Mouse (Mus musculus): ENCODE data around the gene Pak4. TPM values are rescaled to one million over a fixed set of nuclear protein-coding genes. Genes with fewer than 3 reads are reported as not detected.
"Not testable (repeated sequence)": the region's sequence is repeated elsewhere in the genome, so short reads cannot be mapped to it uniquely, and the experiment has no call there.

The Pak4 gene
- polyA plus RNA-seq, 1 experiment = 11.7 TPM

- TF ChIP-seq CTCF (IDR thresholded peaks at IDR 0.05; ENCODE audit: low read depth, low read length) = no peak
- TF ChIP-seq POLR2A (IDR thresholded peaks at IDR 0.05; ENCODE audit: borderline replicate concordance, low read depth, low read length) = no peak
- H3K27ac ChIP-seq (ENCODE audit: insufficient read depth, low read depth, low read length) = no peak overlapping the region
- no peak overlapping the region for H3K4me3 ChIP-seq (ENCODE audit: insufficient read depth, low read length)
- no peaks in the 10 kb centered on the region for H3K4me1 ChIP-seq (ENCODE audit: control insufficient read depth, insufficient read depth, low read length)
Measured at GRCm38 (mm10) chr7:28532005-28532404, 66.0 kb downstream of the Pak4 start.

GRCm38 (mm10) chr7:28527922-28528719 lies 69.9 kb downstream of the Pak4 start:
- Histone ChIP-seq H3K27ac (ENCODE audit: insufficient read depth, low read depth, low read length) (no peak overlapping the region), H3K4me1 (ENCODE audit: control insufficient read depth, insufficient read depth, low read length) (no peaks in the 10 kb centered on the region), H3K4me3 (ENCODE audit: insufficient read depth, low read length) (no peak overlapping the region)
- TF ChIP-seq CTCF (IDR thresholded peaks at IDR 0.05; ENCODE audit: low read depth, low read length) = peak; percentile 82
- no peak for TF ChIP-seq POLR2A (IDR thresholded peaks at IDR 0.05; ENCODE audit: borderline replicate concordance, low read depth, low read length)

GRCm38 (mm10) chr7:28522536-28522935 lies 75.4 kb downstream of the Pak4 start, which contains the start of gene Ifnl3:
Gene Ifnl3, plus strand, starts transcription at chr7:28522836.
- not testable (repeated sequence) for H3K4me3 ChIP-seq (ENCODE audit: insufficient read depth, low read length); H3K27ac ChIP-seq (ENCODE audit: insufficient read depth, low read depth, low read length); H3K4me1 ChIP-seq (ENCODE audit: control insufficient read depth, insufficient read depth, low read length)

- Histone ChIP-seq H3K27ac (ENCODE audit: insufficient read depth, low read depth, low read length) (no peak overlapping the region), H3K4me1 (ENCODE audit: control insufficient read depth, insufficient read depth, low read length) (no peaks in the 10 kb centered on the region), H3K4me3 (ENCODE audit: insufficient read depth, low read length) (no peak overlapping the region)
- TF ChIP-seq POLR2A (IDR thresholded peaks at IDR 0.05; ENCODE audit: borderline replicate concordance, low read depth, low read length) (no peak), CTCF (IDR thresholded peaks at IDR 0.05; ENCODE audit: low read depth, low read length) (no peak)
Measured at GRCm38 (mm10) chr7:28511441-28511840, 86.5 kb downstream of the Pak4 start.

GRCm38 (mm10) chr7:28510405-28510974 lies 87.5 kb downstream of the Pak4 start, which contains the start of gene Ifnl2:
Gene Ifnl2, minus strand, starts transcription at chr7:28510455.
- H3K4me1 ChIP-seq (ENCODE audit: control insufficient read depth, insufficient read depth, low read length); H3K27ac ChIP-seq (ENCODE audit: insufficient read depth, low read depth, low read length); H3K4me3 ChIP-seq (ENCODE audit: insufficient read depth, low read length): not testable (repeated sequence)

- H3K27ac ChIP-seq (ENCODE audit: insufficient read depth, low read depth, low read length); H3K4me1 ChIP-seq (ENCODE audit: control insufficient read depth, insufficient read depth, low read length); H3K4me3 ChIP-seq (ENCODE audit: insufficient read depth, low read length): not testable (repeated sequence)
Measured at GRCm38 (mm10) chr7:28509121-28509520, 88.9 kb downstream of the Pak4 start.

Other genes starting within 250 kb of the Pak4 start
- gene Rps16, start 247.5 kb downstream of the Pak4 start, polyA plus RNA-seq (2012; ENCODE audit: insufficient read depth, insufficient read length, missing spikeins) = 801 and 823 TPM in 2 replicates
- gene Plekhg2, start 225.6 kb downstream of the Pak4 start, polyA plus RNA-seq (2012; ENCODE audit: insufficient read depth, insufficient read length, missing spikeins) = 11.4 and 14.6 TPM in 2 replicates
- gene Zfp36, start 217.9 kb downstream of the Pak4 start, polyA plus RNA-seq (2012; ENCODE audit: insufficient read depth, insufficient read length, missing spikeins) = 110 and 119 TPM in 2 replicates
- 12.5 and 13.9 TPM in 2 replicates for gene Med29, start 205.5 kb downstream of the Pak4 start, polyA plus RNA-seq (2012; ENCODE audit: insufficient read depth, insufficient read length, missing spikeins)
- gene Paf1, start 205.2 kb downstream of the Pak4 start, polyA plus RNA-seq (2012; ENCODE audit: insufficient read depth, insufficient read length, missing spikeins) = 102 and 123 TPM in 2 replicates
- gene Gmfg, start 160.7 kb downstream of the Pak4 start, polyA plus RNA-seq (2012; ENCODE audit: insufficient read depth, insufficient read length, missing spikeins) = 349 and 416 TPM in 2 replicates
- gene Lrfn1, start 146.2 kb downstream of the Pak4 start, polyA plus RNA-seq (2012; ENCODE audit: insufficient read depth, insufficient read length, missing spikeins) = 3.2 and 3.6 TPM in 2 replicates
- gene Ifnl2, start 87.7 kb downstream of the Pak4 start, polyA plus RNA-seq (2012; ENCODE audit: insufficient read depth, insufficient read length, missing spikeins) = not detected in 2 replicates
- gene Ifnl3, start 75.3 kb downstream of the Pak4 start, polyA plus RNA-seq (2012; ENCODE audit: insufficient read depth, insufficient read length, missing spikeins) = not detected in 2 replicates
- not detected in 2 replicates for gene Sycn, start 57.3 kb downstream of the Pak4 start, polyA plus RNA-seq (2012; ENCODE audit: insufficient read depth, insufficient read length, missing spikeins)
- gene Nccrp1, start 50.9 kb downstream of the Pak4 start, polyA plus RNA-seq (2012; ENCODE audit: insufficient read depth, insufficient read length, missing spikeins) = not detected in 2 replicates
- gene Samd4b, start within 50 bp of the Pak4 start, polyA plus RNA-seq (2012; ENCODE audit: insufficient read depth, insufficient read length, missing spikeins) = 39.4 and 47.4 TPM in 2 replicates
- not detected in 2 replicates for gene Acp7, start 33.1 kb upstream of the Pak4 start, polyA plus RNA-seq (2012; ENCODE audit: insufficient read depth, insufficient read length, missing spikeins)
- gene Fbxo27, start 94.7 kb upstream of the Pak4 start, polyA plus RNA-seq (2012; ENCODE audit: insufficient read depth, insufficient read length, missing spikeins) = not detected in 2 replicates
- 0.47 and 0.92 TPM in 2 replicates for gene Fbxo17, start 118.6 kb upstream of the Pak4 start, polyA plus RNA-seq (2012; ENCODE audit: insufficient read depth, insufficient read length, missing spikeins)
- 39.5 and 50.6 TPM in 2 replicates for gene Mrps12, start 143.6 kb upstream of the Pak4 start, polyA plus RNA-seq (2012; ENCODE audit: insufficient read depth, insufficient read length, missing spikeins)
- gene Sars2, start 143.8 kb upstream of the Pak4 start, polyA plus RNA-seq (2012; ENCODE audit: insufficient read depth, insufficient read length, missing spikeins) = 7.2 and 8.2 TPM in 2 replicates
- gene Ccer2, start 158.0 kb upstream of the Pak4 start, polyA plus RNA-seq (2012; ENCODE audit: insufficient read depth, insufficient read length, missing spikeins) = not detected in 2 replicates
- gene Sirt2, start 168.6 kb upstream of the Pak4 start, polyA plus RNA-seq (2012; ENCODE audit: insufficient read depth, insufficient read length, missing spikeins) = 190 and 192 TPM in 2 replicates
- 32.1 and 33.4 TPM in 2 replicates for gene Nfkbib, start 169.3 kb upstream of the Pak4 start, polyA plus RNA-seq (2012; ENCODE audit: insufficient read depth, insufficient read length, missing spikeins)
- 33.3 and 36.4 TPM in 2 replicates for gene Rinl, start 190.8 kb upstream of the Pak4 start, polyA plus RNA-seq (2012; ENCODE audit: insufficient read depth, insufficient read length, missing spikeins)
- 252 and 256 TPM in 2 replicates for gene Hnrnpl, start 210.4 kb upstream of the Pak4 start, polyA plus RNA-seq (2012; ENCODE audit: insufficient read depth, insufficient read length, missing spikeins)
- gene Ech1, start 227.0 kb upstream of the Pak4 start, polyA plus RNA-seq (2012; ENCODE audit: insufficient read depth, insufficient read length, missing spikeins) = 85.7 and 96.1 TPM in 2 replicates
- gene Lgals4, start 235.7 kb upstream of the Pak4 start, polyA plus RNA-seq (2012; ENCODE audit: insufficient read depth, insufficient read length, missing spikeins) = 1.9 and 2.8 TPM in 2 replicates

All from bone marrow macrophage, adult 2 months (primary cell).